Mouse (Mus musculus) kidney, embryonic 16.5 days (tissue): ENCODE data around the gene Gm17949. TPM values are rescaled to one million over a fixed set of nuclear protein-coding genes. Genes with fewer than 3 reads are reported as not detected.
A peak's percentile ranks its signal among the peaks of the same experiment; 100 is the strongest.

ENCODE experiments used
- ATAC-seq: fragments of 200-750 bp; cut with Nextera tagmentation; 2 replicates; pipeline ENCODE4 v1.8.0; 2017; ENCODE audit warnings: moderate TSS enrichment; ENCODE audit not compliant: low FRiP score, low TSS enrichment
- H3K27ac ChIP-seq: fragments of 300-500 bp; sonication (generic); 2 replicates; pipeline ENCODE4 v1.5.1; 2014; ENCODE audit warnings: low read length
- H3K27me3 ChIP-seq: fragments of 300-500 bp; sonication (generic); 2 replicates; pipeline ENCODE4 v1.6.1; 2014; ENCODE audit warnings: low read length, control low read depth, mixed read lengths; ENCODE audit not compliant: insufficient read depth
- H3K36me3 ChIP-seq: fragments of 300-500 bp; sonication (generic); 2 replicates; pipeline ENCODE4 v1.6.1; 2014; ENCODE audit warnings: low read length, control low read depth, mixed read lengths; ENCODE audit not compliant: insufficient read depth
- H3K4me1 ChIP-seq: fragments of 300-500 bp; sonication (generic); 2 replicates; pipeline ENCODE4 v1.6.1; 2014; ENCODE audit warnings: low read length, control low read depth, mixed read lengths; ENCODE audit not compliant: insufficient read depth
- H3K4me2 ChIP-seq: fragments of 300-500 bp; sonication (generic); replicated peaks from 2 replicates; pipeline ENCODE4 v1.6.1; 2014; ENCODE audit warnings: low read depth, low read length
- H3K4me3 ChIP-seq: fragments of 300-500 bp; sonication (generic); 2 replicates; pipeline ENCODE4 v1.5.1; 2014; ENCODE audit warnings: mild to moderate bottlenecking, low read length
- H3K9ac ChIP-seq: fragments of 300-500 bp; sonication (generic); replicated peaks from 2 replicates; pipeline ENCODE4 v1.6.1; 2014; ENCODE audit warnings: low read length
- H3K9me3 ChIP-seq: fragments of 300-500 bp; sonication (generic); 2 replicates; pipeline ENCODE4 v1.6.1; 2016; ENCODE audit warnings: low read length, control low read depth
- WGBS: fragments of 180-500 bp; shearing (Covaris S2); extraction: QIAGEN DNeasy Blood & Tissue Kit; methylation state at CpG from one replicate; pipeline ENCODE4 v1.1.7; 2014; 5-methylcytosine and 5-hydroxymethylcytosine counted together
- polyA plus RNA-seq: library from polyadenylated mRNA; unstranded; fragments of >200 nt; fragmentation: Nextera tagmentation; extraction: Ambion mirVana; gene quantifications from 2 replicates; pipeline ENCODE4 v1.2.1, GENCODE M21; 2015

Gm17949 gene
- polyA plus RNA-seq, 1 experiment from 2014 or later: 0.80 TPM

DNA sequence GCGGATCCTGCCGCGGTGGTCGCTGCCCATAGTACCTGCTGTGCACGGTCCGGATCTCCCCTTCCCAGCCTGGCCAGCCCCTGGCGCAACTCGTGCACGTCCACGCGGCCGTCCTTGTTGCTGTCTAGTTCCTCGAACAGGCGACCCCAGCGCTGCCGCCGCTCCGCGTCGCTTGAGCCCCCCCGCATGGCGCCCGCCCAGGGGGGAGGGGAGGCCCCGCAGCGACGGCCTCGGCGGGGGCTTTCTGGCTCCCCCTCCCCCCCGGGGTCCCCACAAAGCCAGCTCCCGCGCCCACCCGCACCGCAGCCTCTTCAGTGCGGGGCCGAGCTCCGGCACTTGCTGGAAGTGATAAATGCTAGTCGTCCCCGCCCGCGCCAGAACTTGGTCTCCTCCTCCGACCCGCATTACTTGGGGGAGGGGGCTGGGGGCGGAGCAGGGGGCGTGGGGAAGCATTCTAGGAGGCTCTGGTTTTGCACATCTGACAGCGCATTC lies 48.3 kb downstream of the Gm17949 start, which contains the start of gene Slc25a23:
Slc25a23 (minus strand) TSS at position 378 of the 492 bp plus-strand sequence.
- peak within 1 kb of the TSS; percentile 83 for H3K4me3 ChIP-seq
- 0 out of 2 replicates have a peak, but pooled peaks cover 8% of the 10 kb centered on the region for H3K36me3 ChIP-seq
- no peaks in the 10 kb centered on the region for H3K9me3 ChIP-seq
- peak; percentile 65 for ATAC-seq
- H3K27me3 ChIP-seq: peaks cover 28% of the 10 kb centered on the region
- WGBS: under 1% methylated on average over 39 of the region's 45 CpGs
- peaks cover 19% of the 10 kb centered on the region for H3K4me1 ChIP-seq
- peak within 1 kb of the TSS; percentile 79 for H3K27ac ChIP-seq
- H3K9ac ChIP-seq: peak within 1 kb of the TSS; percentile 85
- peak within 1 kb of the TSS; percentile 83 for H3K4me2 ChIP-seq

GRCm38 (mm10) chr17:57060231-57060801 lies 49.0 kb downstream of the Gm17949 start:
- Histone ChIP-seq H3K4me1 (peaks cover 19% of the 10 kb centered on the region), H3K4me2 (peak overlapping the region; percentile 83), H3K9ac (peak overlapping the region; percentile 85), H3K4me3 (peak overlapping the region; percentile 83), H3K36me3 (0 out of 2 replicates have a peak, but pooled peaks cover 3% of the 10 kb centered on the region), H3K9me3 (no peaks in the 10 kb centered on the region), H3K27ac (peak overlapping the region; percentile 79), H3K27me3 (peaks cover 28% of the 10 kb centered on the region)
- ATAC-seq: peak; percentile 87
- under 1% methylated on average over 44 of the region's 44 CpGs for WGBS

DNA sequence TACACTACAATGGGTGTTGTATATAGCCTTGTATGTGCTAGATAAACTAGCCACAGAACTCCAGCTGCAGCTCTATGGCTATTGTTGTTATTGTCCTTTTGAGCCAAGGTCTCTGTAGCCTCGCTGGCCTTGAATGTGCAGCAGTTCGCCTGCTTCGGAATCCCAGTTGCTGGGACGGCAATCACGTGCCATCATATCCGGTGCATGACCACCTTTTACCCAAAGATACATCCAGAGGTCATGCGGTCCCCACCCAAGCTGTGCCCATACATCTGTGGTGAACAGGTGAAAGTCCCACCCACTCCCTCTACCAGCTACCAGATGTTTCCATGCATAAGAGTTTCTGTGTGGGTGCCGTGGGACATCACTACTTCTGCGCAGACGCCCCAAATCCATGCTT lies 49.8 kb downstream of the Gm17949 start:
- ATAC-seq: no peak
- Histone ChIP-seq H3K9me3 (no peaks in the 10 kb centered on the region), H3K4me2 (peak overlapping the region; percentile 83), H3K9ac (no peak overlapping the region), H3K36me3 (no peaks in the 10 kb centered on the region), H3K4me1 (peaks cover 19% of the 10 kb centered on the region), H3K27ac (peak overlapping the region; percentile 79), H3K27me3 (peaks cover 28% of the 10 kb centered on the region), H3K4me3 (peak overlapping the region; percentile 83)
- 38% methylated on average over 10 of the region's 10 CpGs for WGBS

DNA sequence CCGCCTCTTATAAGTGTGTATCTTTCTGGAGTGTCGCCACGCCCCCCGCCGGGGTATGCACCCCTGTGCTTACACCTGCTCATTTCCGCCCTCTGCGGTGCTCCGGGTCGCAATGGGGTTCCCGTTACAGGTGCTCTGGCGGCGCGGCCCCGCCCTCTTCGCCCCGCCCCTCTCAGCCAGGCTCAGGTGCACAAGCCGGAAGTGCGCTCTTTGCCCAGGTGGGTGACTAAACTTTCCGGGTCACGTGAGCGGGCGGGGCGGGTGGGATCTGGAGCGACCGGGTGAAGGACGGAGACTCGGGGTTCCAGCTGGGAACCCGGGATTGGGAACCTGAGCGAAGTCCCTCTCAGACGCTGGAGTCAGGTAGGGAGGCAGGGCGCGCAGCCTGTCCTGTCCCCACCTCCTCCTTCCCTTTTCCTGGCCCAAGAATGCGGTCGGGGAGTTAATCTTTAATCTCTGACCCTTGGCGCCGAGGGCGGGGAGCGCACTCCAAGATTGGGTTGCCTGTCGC lies 50.8 kb downstream of the Gm17949 start:
- Histone ChIP-seq H3K9ac (peak overlapping the region; percentile 74), H3K36me3 (no peaks in the 10 kb centered on the region), H3K27ac (peak overlapping the region; percentile 93), H3K9me3 (no peaks in the 10 kb centered on the region), H3K4me3 (peak overlapping the region; percentile 59), H3K27me3 (peaks cover 28% of the 10 kb centered on the region), H3K4me1 (peaks cover 19% of the 10 kb centered on the region), H3K4me2 (peak overlapping the region; percentile 54)
- peak; percentile 24 for ATAC-seq
- WGBS: under 1% methylated on average over 36 of the region's 39 CpGs

DNA sequence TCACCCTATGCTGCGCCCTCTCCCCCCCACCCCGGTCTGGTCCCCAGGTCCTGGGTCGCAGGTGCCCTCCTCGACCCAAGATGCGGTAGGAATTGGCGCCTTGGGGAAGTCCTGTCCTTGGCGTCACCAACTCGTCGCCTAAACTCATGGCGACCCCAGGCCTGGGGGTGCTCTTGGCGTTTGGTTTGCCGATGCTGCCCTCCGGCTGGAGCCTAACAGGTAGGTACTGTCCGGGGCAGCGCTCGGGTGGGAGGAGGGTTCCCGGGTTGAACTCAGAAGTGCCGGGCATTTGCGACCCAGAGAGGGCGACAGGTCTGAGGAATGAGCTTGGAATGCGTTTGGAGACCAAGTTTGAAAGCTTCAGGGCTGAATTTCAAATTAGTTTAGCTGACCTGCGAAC lies 51.3 kb downstream of the Gm17949 start:
- no peak; the same call in 1 of the 2 replicates for ATAC-seq
- WGBS: 1% methylated on average over 21 of the region's 22 CpGs
- H3K9ac ChIP-seq: peak overlapping the region; percentile 74

GRCm38 (mm10) chr17:57063031-57063430 lies 51.8 kb downstream of the Gm17949 start:
- Histone ChIP-seq H3K4me1 (peaks cover 19% of the 10 kb centered on the region), H3K9me3 (no peaks in the 10 kb centered on the region), H3K4me2 (peak overlapping the region; percentile 54), H3K9ac (peak overlapping the region; percentile 74), H3K27me3 (peaks cover 28% of the 10 kb centered on the region), H3K36me3 (no peaks in the 10 kb centered on the region), H3K4me3 (peak overlapping the region; percentile 59), H3K27ac (peak overlapping the region; percentile 93)
- WGBS: 10% methylated on average over 8 of the region's 8 CpGs
- no peak for ATAC-seq

More for the DNA sequence above, 51.3 kb downstream of the Gm17949 start:
- H3K27ac ChIP-seq: peak overlapping the region; percentile 93
- no peaks in the 10 kb centered on the region for H3K9me3 ChIP-seq
- H3K4me2 ChIP-seq: peak overlapping the region; percentile 54
- peaks cover 19% of the 10 kb centered on the region for H3K4me1 ChIP-seq
- H3K27me3 ChIP-seq: peaks cover 28% of the 10 kb centered on the region
- no peaks in the 10 kb centered on the region for H3K36me3 ChIP-seq
- H3K4me3 ChIP-seq: peak overlapping the region; percentile 59

DNA sequence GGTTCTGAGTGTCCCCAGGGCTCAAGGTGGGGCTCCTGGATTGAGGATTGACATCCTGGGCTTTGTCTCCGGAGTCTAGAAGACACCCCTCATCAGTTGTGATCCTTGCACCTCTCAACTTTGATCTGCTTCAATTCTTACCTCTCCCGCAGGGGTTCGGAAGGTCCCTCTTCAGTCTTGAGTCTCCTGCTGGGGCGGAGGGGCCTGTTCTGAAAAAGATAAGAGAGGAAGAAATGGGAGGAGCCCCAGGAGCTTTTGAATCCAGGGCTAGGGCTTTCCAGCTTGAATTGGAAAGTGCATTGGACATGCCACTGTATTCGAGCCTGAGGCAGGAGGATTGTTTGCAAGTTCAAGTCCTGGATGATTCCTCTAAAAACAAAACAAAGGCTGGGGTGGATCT lies 55.6 kb downstream of the Gm17949 start:
- WGBS: 72% methylated on average over 5 of the region's 5 CpGs
- Histone ChIP-seq H3K9ac (no peak overlapping the region), H3K27me3 (peaks cover 20% of the 10 kb centered on the region), H3K27ac (no peak overlapping the region), H3K4me3 (no peak overlapping the region), H3K9me3 (no peaks in the 10 kb centered on the region), H3K36me3 (no peaks in the 10 kb centered on the region), H3K4me2 (no peak overlapping the region), H3K4me1 (peaks cover 11% of the 10 kb centered on the region)
- ATAC-seq: no peak

DNA sequence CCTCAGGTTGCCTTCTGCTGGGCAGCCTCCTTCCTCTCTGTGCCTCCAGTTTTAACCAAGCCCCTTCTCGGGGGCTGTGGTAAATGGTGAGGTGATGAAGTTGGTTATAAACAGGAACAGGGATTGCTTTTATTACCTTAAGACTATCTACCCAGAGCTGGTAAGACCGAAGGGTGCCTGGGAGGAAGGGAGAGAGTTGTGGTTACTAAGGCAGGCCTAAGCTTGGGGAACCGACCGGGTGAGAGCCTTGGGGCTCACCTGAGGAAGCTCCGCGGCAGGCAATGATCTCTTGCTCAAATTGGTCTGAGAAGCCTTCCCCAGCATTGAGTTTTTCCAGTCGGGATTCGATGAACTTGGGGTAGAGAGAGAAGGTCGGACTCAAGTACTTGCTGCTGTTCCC lies 59.0 kb downstream of the Gm17949 start:
- H3K4me3 ChIP-seq: peak overlapping the region; percentile 36
- H3K27me3 ChIP-seq: peaks cover 3% of the 10 kb centered on the region; the same call in 1 of the 2 replicates
- H3K9ac ChIP-seq: peak overlapping the region; percentile 45; the same call in 1 of the 2 replicates
- 10% methylated on average over 9 of the region's 9 CpGs for WGBS
- peak overlapping the region; percentile 43 for H3K4me2 ChIP-seq
- peaks cover 8% of the 10 kb centered on the region; the same call in 1 of the 2 replicates for H3K4me1 ChIP-seq
- H3K9me3 ChIP-seq: no peaks in the 10 kb centered on the region
- H3K27ac ChIP-seq: no peak overlapping the region
- no peaks in the 10 kb centered on the region for H3K36me3 ChIP-seq
- ATAC-seq: peak; percentile 28; the same call in 1 of the 2 replicates

DNA sequence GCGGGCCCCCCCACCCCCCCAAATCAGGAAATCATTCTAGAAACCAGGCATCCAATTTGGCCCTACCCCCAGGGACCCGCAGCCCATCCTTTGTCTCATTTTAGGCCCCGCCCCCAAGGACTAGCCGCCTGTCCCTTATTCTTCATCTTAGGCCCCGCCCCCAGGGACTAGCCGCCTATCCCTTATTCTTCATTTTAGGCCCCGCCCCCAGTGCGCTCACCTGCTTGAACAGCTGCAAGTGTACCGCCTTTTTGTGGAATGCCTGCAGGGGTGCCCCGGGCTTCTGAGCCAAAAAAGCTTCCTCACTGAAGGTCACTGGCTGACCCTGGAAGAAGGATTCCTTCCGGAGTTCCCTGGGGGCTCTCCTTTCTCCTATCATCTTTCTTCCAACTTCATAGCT lies 59.4 kb downstream of the Gm17949 start:
- peak overlapping the region; percentile 36 for H3K4me3 ChIP-seq
- peaks cover 3% of the 10 kb centered on the region; the same call in 1 of the 2 replicates for H3K27me3 ChIP-seq
- H3K9ac ChIP-seq: no peak overlapping the region
- H3K4me1 ChIP-seq: peaks cover 8% of the 10 kb centered on the region; the same call in 1 of the 2 replicates
- peak overlapping the region; percentile 43 for H3K4me2 ChIP-seq
- ATAC-seq: peak; percentile 78
- H3K27ac ChIP-seq: no peak overlapping the region
- 2% methylated on average over 11 of the region's 11 CpGs for WGBS
- no peaks in the 10 kb centered on the region for H3K9me3 ChIP-seq
- no peaks in the 10 kb centered on the region for H3K36me3 ChIP-seq
